Mouse (Mus musculus) embryonic facial prominence, embryonic 11.5 days (tissue): ENCODE data around the gene Shisal2b. TPM values are rescaled to one million over a fixed set of nuclear protein-coding genes. Genes with fewer than 3 reads are reported as not detected.

Experiments
- ATAC-seq: fragments of 200-750 bp; cut with Nextera tagmentation; replicated peaks from 2 replicates; pipeline ENCODE4 v1.8.0; 2017; ENCODE audit warnings: low read depth; ENCODE audit not compliant: insufficient number of reproducible peaks, low FRiP score, low TSS enrichment
- DNase-seq: peaks from one replicate; pipeline ENCODE4 v3.0.0-alpha.2; 2015; ENCODE audit warnings: low spot score
- H3K27ac ChIP-seq: fragments of 300-500 bp; sonication (generic); replicated peaks from 2 replicates; pipeline ENCODE4 v1.5.1; 2014; ENCODE audit warnings: mild to moderate bottlenecking, low read depth, low read length, control low read depth
- H3K27me3 ChIP-seq: fragments of 300-500 bp; sonication (generic); 2 replicates; pipeline ENCODE4 v1.6.1; 2014; ENCODE audit warnings: mild to moderate bottlenecking, low read length, moderate library complexity, mixed read lengths; ENCODE audit not compliant: control insufficient read depth, insufficient read depth
- H3K36me3 ChIP-seq: fragments of 300-500 bp; sonication (generic); replicated peaks from 2 replicates; pipeline ENCODE4 v1.6.1; 2014; ENCODE audit warnings: low read depth, mild to moderate bottlenecking, low read length, moderate library complexity, mixed read lengths; ENCODE audit not compliant: control insufficient read depth, insufficient read depth
- H3K4me1 ChIP-seq: fragments of 300-500 bp; sonication (generic); 2 replicates; pipeline ENCODE4 v1.6.1; 2014; ENCODE audit warnings: low read length, mixed read lengths; ENCODE audit not compliant: control insufficient read depth, insufficient read depth
- H3K4me2 ChIP-seq: fragments of 300-500 bp; sonication (generic); 2 replicates; pipeline ENCODE4 v1.6.1; 2014; ENCODE audit warnings: low read depth, mild to moderate bottlenecking, control low read depth, low read length, moderate library complexity
- H3K4me3 ChIP-seq: fragments of 300-500 bp; sonication (generic); 2 replicates; pipeline ENCODE4 v1.5.1; 2014; ENCODE audit warnings: low read depth, low read length, control low read depth
- H3K9ac ChIP-seq: fragments of 300-500 bp; sonication (generic); replicated peaks from 2 replicates; pipeline ENCODE4 v1.6.1; 2014; ENCODE audit warnings: mild to moderate bottlenecking, control low read depth, low read length
- H3K9me3 ChIP-seq: fragments of 300-500 bp; sonication (generic); replicated peaks from 2 replicates; pipeline ENCODE4 v1.6.1; 2016; ENCODE audit warnings: mild to moderate bottlenecking, low read length, inconsistent platforms, mixed read lengths; ENCODE audit not compliant: control insufficient read depth
- WGBS: fragments of 180-500 bp; shearing (Covaris S2); extraction: QIAGEN DNeasy Blood & Tissue Kit; methylation state at CpG from one replicate; pipeline ENCODE4 v1.1.7; 2014; 5-methylcytosine and 5-hydroxymethylcytosine counted together
- polyA plus RNA-seq: library from polyadenylated mRNA; unstranded; fragments of >200 nt; fragmentation: Nextera tagmentation; extraction: Ambion mirVana; gene quantifications from 2 replicates; pipeline ENCODE4 v1.2.1, GENCODE M21; 2014

Gene Shisal2b
- polyA plus RNA-seq, 1 experiment from 2014 or later, result 0.35 TPM

- Histone ChIP-seq H3K36me3 (no peaks in the 10 kb centered on the region; the same call in 1 of the 2 replicates), H3K4me1 (no peaks in the 10 kb centered on the region), H3K4me3 (no peak overlapping the region), H3K27ac (no peak overlapping the region), H3K27me3 (no peaks in the 10 kb centered on the region), H3K9me3 (no peaks in the 10 kb centered on the region), H3K9ac (no peak overlapping the region), H3K4me2 (no peak overlapping the region)
- WGBS, result 91% methylated on average over 13 of the region's 13 CpGs
- ATAC-seq, result no peak
- no peak for DNase-seq
Observed at GRCm38 (mm10) chr13:104832811-104833210, 30.9 kb downstream of the Shisal2b start.

DNA sequence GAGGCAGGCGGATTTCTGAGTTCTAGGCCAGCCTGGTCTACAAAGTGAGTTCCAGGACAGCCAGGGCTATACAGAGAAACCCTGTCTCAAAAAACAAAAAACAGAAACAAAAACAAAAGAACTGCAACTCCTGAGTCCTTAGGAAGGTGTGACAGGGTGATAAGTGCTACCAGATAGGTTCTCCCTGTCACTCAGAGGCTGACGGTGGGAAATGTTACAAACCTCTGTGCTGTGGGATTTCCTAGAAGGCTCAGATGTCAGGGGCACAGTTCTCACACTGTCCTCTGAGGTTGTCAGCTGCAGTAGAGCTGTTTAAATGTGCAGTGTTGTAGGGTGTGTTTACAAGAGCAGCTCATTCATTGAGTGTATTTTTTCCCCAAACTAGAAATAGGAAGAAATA, 38.2 kb downstream of the Shisal2b start:
- Histone ChIP-seq H3K9me3 (no peaks in the 10 kb centered on the region), H3K27ac (no peak overlapping the region), H3K27me3 (no peaks in the 10 kb centered on the region), H3K4me3 (no peak overlapping the region), H3K9ac (no peak overlapping the region), H3K36me3 (no peaks in the 10 kb centered on the region; the same call in 1 of the 2 replicates), H3K4me2 (no peak overlapping the region), H3K4me1 (no peaks in the 10 kb centered on the region)
- 60% methylated on average over 2 of the region's 2 CpGs for WGBS
- DNase-seq (no peak), ATAC-seq (no peak)

DNA sequence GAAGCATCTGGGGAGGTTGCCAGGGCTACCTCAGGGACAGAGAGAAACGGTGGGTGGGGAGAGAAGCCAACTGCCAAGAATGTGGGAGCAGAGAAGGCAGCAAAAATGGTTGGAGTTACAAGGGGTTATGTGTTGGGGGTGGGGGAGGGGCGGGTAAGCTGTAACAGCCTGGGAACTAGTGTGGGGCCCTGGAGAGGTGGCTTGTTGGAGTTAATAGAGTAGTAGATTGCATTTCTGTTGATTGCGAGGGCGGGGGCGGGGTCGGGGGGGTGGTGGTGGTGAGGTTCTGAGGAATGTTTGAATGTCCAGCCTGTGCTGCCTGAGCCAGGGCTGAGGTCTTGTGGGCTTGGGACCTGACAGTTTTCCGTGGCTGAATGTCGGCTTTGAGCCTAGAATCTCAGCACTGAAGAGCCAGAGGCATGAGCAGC, 41.3 kb downstream of the Shisal2b start:
- 10% methylated on average over 8 of the region's 8 CpGs for WGBS
- Histone ChIP-seq H3K36me3 (no peaks in the 10 kb centered on the region), H3K27ac (no peak overlapping the region), H3K9me3 (no peaks in the 10 kb centered on the region), H3K9ac (no peak overlapping the region), H3K4me2 (no peak overlapping the region; the same call in 1 of the 2 replicates), H3K4me3 (no peak overlapping the region), H3K27me3 (no peaks in the 10 kb centered on the region), H3K4me1 (no peaks in the 10 kb centered on the region)
- ATAC-seq (peak; percentile 50), DNase-seq (peak; percentile 44)

- H3K27me3 ChIP-seq, result no peaks in the 10 kb centered on the region
- H3K4me1 ChIP-seq, result no peaks in the 10 kb centered on the region
- DNase-seq (no peak), ATAC-seq (no peak)
- H3K4me2 ChIP-seq, result no peak overlapping the region
- 84% methylated on average over 1 of the region's 1 CpGs for WGBS
- H3K4me3 ChIP-seq, result no peak overlapping the region
- no peak overlapping the region for H3K9ac ChIP-seq
- H3K9me3 ChIP-seq, result no peaks in the 10 kb centered on the region
- no peak overlapping the region for H3K27ac ChIP-seq
- no peaks in the 10 kb centered on the region for H3K36me3 ChIP-seq
Observed at GRCm38 (mm10) chr13:104821908-104822307, 41.8 kb downstream of the Shisal2b start.

DNA sequence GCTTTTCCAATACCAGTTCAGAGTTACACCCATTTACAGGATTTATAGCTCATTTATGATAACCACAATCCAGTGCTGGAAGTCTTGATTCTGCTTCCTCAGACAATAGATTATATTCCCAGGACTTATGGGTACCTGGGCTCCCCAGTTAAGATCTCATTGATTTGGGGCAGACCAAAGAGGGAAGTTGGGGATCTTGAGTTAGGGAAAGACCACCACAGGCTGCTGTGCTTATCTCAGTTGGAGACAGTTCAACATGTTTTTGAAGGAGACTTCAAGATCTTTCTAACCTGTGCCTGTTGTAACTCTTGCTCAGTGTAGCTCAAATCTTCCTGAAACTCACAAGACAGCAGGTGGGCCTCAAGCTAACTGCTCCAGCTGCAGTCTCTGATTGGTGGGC, 42.5 kb downstream of the Shisal2b start:
- Histone ChIP-seq H3K4me1 (no peaks in the 10 kb centered on the region), H3K27ac (no peak overlapping the region), H3K4me2 (no peak overlapping the region), H3K9me3 (no peaks in the 10 kb centered on the region), H3K4me3 (no peak overlapping the region), H3K9ac (no peak overlapping the region), H3K36me3 (no peaks in the 10 kb centered on the region), H3K27me3 (no peaks in the 10 kb centered on the region)
- ATAC-seq (no peak), DNase-seq (no peak)

GRCm38 (mm10) chr13:104817696-104818095, 46.0 kb downstream of the Shisal2b start:
- no peaks in the 10 kb centered on the region for H3K36me3 ChIP-seq
- ATAC-seq, result no peak

DNA sequence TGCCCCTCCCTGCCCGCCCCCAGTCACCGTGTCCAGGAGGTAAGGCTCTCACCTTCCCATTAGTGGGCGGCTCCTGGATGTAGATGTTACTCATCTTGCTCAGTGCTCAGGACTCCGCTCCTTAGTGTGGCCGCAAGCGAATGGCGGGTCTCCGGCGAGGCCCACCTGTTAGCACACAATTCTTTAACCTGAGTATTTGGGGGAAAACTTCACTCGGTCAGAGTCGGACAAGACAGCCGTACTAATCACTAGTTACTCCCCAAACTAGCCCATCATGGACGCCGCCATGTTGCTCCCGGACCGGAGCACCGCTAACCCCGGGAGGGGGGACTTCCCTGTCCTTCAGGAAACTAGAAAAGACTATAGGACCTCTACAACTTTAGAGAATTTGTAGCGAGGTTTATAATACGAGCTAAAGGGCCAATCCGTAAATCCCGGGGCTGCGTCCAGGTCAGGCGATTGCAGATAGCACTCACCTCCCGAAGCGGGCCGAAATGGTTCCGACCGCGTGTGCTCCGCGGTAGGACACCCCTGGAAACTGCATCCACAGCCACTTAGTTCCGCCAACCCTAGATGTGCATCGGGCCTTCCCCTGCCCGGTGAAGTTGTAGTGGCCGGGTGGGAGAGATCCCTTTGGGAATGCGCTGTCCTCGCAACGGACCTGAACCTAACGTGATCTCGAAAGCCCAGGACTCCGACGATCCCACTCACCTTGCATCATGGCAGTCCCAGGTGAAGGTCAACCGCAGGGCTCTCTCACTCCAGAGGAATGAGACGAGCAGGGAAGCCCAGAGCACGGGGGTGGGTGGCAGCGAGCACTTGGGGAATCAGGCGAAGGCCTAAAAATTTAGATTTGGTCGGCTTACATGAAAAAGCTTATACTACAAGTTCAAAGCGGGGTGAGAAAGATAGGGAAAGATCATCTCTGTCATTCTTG, 46.8 kb downstream of the Shisal2b start, which contains the start of gene Cwc27:
Gene Cwc27 (minus strand): TSS at position 508 of the 937 bp plus-strand sequence.
- DNase-seq (peak; percentile 88), ATAC-seq (peak; percentile 96)
- Histone ChIP-seq H3K9me3 (no peaks in the 10 kb centered on the region), H3K36me3 (no peaks in the 10 kb centered on the region), H3K4me2 (peak within 1 kb of the TSS; percentile 65), H3K9ac (peak within 1 kb of the TSS; percentile 90), H3K4me1 (no peaks in the 10 kb centered on the region), H3K4me3 (peak within 1 kb of the TSS; percentile 73), H3K27ac (peak within 1 kb of the TSS; percentile 57), H3K27me3 (no peaks in the 10 kb centered on the region)
- under 1% methylated on average over 50 of the region's 50 CpGs for WGBS

More at GRCm38 (mm10) chr13:104817696-104818095, 46.0 kb downstream of the Shisal2b start:
- Histone ChIP-seq H3K4me1 (no peaks in the 10 kb centered on the region), H3K4me2 (peak overlapping the region; percentile 65), H3K9ac (peak overlapping the region; percentile 90), H3K9me3 (no peaks in the 10 kb centered on the region), H3K4me3 (peak overlapping the region; percentile 73), H3K27me3 (no peaks in the 10 kb centered on the region), H3K27ac (no peak overlapping the region)
- DNase-seq, result no peak
- 55% methylated on average over 12 of the region's 12 CpGs for WGBS

- Histone ChIP-seq H3K27me3 (no peaks in the 10 kb centered on the region), H3K4me1 (no peaks in the 10 kb centered on the region), H3K4me3 (peak overlapping the region; percentile 73), H3K4me2 (peak overlapping the region; percentile 65), H3K36me3 (no peaks in the 10 kb centered on the region), H3K27ac (no peak overlapping the region; the same call in 1 of the 2 replicates), H3K9me3 (no peaks in the 10 kb centered on the region), H3K9ac (peak overlapping the region; percentile 90)
- ATAC-seq, result no peak
- WGBS, result 10% methylated on average over 8 of the region's 8 CpGs
- DNase-seq, result peak; percentile 51
Observed at GRCm38 (mm10) chr13:104816270-104816634, 47.4 kb downstream of the Shisal2b start.
